Mouse (Mus musculus): ENCODE data around the gene Pole4.

- TF ChIP-seq EP300 (IDR thresholded peaks at IDR 0.05) (no peak), CTCF (IDR thresholded peaks at IDR 0.05) (peak; percentile 99)
These were observed 2.6 kb downstream of the Pole4 start for GRCm38 (mm10) chr6:82702593-82703017.

Data from lung, postnatal 0 days (tissue).